Mouse (Mus musculus) spleen, adult 12 weeks (tissue): ENCODE measurements at regions not wholly inside any gene's neighbourhood (a gene's known extent, or its start where the extent isn't known, plus 50 kb on each side); places are given as distances from the start of the nearest gene placed in this dataset.

Experiments
- DNase-seq: peaks from one replicate; pipeline ENCODE4 v3.0.0; 2022; ENCODE audit warnings: low spot score

DNA sequence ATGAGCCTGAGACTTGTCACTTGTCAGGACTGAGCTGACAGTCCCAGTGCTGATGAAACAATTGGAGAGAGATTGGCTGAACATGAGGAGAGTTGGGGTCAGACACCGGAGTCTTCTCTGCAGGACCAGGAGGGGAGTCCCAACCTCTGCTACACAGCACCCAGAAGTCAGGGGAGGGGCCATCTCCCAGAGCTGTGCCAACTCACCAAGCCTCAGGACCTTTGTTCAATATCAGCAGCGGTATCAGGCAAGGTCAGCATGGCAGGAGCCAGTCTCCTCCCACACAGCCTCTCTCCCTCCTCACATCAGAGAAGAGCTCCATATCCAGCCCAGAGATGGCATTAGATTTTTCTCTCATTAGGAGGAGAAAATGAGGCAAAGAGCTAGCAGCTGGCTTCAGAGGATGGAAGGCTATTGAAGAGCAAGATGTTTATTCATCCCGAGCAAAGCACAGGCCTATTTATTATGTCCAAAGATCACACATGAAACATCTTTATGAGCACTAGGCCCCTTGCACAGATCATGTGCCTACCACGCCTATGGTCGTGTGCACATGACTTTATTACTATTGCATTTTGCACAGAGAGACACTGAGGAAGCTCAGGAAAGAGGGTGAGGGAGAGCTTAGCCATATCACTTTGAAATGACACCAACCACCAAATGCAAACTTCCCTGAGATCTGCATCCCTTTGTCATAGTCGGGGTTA, 532.9 kb downstream of the Tshz3 start:
- DNase-seq: no peak

DNA sequence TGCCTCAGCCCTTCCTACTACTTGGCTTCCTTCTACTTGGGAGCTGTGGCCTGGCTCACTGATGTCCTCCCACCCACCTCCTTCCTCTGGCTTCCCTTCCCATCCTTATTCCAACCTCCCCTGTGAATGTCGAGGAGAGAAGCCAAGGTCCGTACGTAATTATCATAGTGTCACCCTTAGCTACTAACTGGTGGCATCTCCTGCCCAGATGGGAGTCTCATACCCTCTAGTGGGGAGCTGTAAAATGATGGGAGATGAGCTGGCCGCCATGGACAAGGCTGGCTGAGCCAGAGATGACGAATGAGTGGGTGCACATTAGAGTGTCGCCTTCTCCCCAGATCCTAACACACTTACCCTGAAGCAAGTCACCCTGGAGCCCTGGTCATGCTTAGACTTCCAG, 532.6 kb downstream of the Zfp536 start:
- DNase-seq: no peak

DNA sequence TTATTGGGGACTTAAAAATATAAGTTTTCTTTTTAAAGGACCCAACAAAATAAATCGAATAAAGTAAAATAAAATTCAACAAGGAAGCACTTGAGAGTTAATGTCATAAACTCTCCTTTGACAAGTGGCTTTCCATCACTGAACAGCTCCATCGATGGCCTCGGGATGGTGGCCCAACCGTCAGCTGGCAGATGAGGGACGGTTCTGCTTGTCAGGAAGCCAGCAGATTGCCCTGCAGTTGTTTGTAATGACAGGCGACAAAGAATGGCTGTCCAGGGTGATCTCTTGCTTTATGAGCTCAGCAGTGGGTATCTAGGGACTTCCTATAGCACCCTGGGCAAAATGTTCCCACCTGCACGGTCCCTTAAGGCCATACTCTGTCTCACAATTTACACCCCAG, 531.7 kb downstream of the Zfp536 start:
- no peak for DNase-seq

DNA sequence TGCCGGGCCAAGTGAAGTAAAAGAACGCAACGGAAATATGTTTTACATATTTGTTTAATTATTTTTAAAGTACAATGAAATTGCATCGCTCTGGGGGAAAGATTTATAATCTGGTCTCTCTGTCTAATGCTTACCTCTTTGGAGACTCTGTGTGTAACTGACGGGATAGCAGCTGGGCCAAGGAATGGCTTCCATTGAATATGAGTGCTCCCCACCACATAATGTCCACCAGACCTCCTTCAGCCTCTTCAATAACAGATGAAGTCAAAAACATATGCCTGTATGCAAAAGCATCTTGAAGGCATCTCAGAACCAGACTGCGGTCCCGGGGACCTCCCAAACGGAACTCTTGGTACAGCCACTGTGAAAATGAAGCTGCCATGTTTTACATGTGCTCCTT, 531.0 kb downstream of the Zfp536 start:
- DNase-seq: no peak

DNA sequence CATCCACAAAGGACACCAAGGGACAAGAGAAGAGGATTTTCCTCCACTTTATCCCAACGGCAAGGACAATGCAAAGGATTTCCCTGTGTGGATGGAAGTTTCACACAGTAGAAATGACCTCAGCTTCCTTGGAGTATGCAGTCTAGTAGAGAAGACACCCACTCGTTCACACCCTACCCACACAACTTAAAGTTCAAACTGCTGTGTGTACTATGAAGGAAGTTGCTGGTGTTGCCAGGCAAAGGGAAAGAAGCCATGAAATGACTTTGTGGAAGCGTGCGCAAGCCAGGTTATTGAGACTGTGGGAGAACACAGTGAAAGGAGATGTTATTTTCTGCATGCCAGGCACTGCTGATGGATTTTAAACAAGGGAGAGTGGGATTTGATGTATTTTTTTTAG, 527.3 kb downstream of the Zfp536 start:
- DNase-seq: no peak

DNA sequence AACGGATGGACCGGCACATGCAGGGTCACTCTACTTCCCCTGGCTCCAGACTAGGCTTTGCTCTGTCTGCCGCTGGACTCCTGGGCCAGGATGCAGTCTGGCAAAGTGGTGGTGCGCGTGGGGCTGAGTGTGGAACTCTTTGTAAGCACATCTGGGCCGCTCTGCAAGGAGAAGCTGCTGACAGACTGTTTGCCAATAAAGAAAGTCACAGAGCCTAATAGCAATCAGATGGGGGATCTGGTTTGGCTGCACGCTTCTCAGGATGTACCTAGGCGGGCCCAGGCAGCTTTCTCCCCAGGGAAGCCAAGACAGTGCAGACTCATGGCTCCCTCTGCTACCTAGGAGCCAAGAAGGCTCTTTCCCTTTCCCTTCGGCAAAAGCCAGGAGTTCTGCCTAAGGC, 519.0 kb downstream of the Zfp536 start:
- DNase-seq: no peak

DNA sequence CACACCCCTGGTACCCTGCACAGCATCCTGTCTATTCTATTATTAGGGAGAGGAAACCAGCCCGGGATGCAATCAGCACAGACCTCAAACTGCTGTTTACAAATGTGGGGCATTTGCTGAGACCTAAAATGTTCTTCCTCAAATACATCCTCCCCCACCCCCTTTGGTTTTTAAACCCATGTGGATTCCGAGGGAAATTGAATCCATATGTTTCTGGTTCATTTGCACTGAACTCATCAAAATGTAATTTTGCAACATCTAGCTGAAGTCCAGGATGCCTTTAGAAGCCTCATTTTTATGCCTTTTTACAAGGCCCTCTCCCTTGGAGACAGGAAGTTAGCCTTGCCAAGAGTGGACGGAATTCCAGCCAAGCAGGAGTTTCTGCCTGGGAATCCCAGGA, 517.6 kb downstream of the Zfp536 start:
- no peak for DNase-seq

DNA sequence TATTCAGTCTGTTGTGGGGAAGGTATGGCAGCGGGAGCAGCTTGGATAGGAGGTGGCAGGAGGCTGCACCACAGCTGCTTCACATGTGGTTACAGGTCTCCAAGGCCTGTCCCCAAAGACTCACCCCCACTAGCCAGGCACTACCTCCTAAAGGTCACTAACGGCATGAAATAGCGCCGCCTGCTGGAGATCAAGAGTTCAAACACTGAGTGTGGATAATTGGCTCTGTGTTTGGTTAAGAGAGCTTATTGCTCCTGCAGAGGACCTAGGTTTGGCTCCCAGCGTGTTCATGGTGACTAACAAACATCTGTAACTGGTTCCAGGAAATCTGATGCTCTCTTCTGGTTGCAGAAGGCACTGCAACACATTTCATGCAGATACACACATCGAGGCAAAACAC, 514.1 kb downstream of the Zfp536 start:
- DNase-seq: no peak

DNA sequence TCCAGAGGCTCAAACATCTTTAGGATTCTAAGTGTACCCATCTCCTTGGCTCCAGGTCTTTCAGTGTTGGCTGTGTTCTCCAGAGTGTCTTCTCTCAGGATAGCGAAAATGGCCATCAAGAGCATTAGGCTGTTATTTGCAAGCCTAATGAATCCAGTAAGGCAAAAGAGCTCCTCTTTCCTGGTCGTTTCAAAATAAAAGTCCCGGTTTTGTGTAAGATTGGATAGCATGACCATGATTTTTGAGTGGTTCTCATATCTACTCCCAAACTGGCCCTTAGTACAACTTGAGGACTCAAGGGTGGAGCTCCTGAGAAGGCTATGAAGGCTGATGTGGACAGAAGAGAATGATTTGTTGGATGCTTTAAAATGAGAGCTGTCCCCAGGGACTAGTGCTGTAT, 510.6 kb downstream of the Zfp536 start:
- DNase-seq: no peak

DNA sequence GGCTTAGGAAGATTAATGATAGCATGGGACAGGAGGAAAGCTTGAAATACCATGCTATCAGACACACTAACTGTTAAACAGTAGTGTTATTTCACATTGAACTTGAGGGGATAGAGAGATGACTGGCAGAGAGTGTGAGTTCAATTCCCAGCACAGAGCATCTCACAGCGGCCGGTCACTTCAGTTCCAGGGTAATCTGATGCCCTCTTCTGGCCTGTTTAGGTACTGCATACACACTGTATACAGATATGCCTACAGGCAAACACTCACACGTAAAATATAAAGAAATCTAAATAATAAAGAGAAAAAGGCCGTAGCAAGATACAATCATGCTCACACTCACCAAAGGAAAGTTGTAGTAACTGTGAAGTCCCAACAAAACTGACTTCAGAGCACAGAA, 506.0 kb downstream of the Zfp536 start:
- no peak for DNase-seq

DNA sequence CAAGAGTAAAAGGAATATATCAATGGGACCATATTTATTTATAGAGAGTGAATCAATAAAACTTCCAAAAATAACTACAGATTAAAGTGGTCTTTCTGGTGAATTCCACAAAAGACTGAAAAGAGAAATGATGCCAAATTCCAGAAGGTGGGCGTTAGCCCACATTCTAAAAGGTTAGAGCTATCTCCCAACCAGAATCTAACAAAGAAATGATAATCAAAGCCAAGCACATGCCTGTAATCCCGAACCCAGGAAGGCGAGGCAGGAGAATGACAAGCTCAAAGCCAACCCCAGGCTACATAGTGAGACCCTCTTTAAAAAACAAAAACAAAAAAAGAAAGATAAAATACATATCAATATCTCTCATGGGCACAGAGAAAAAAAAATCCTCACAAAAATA, 502.6 kb downstream of the Zfp536 start:
- no peak for DNase-seq

DNA sequence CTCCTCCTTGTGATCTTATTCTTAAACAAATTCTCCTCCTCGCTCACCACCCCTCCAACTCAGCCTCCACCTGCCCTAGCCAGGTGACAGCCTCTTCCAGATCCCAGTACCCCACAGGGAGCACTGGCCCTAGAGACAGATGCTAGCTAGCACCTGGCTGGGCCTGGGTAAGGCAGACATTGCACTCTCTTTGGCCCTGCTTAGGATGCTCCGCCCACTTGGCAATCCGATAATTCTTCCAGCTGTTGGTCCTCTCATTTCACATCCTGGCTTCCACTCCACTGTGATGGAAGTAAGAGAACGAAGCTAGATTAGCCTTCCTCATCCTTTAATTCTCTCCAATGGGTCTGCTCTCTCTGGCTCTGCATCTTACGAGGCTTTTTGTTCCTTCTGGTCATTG, 483.4 kb downstream of the Zfp536 start:
- no peak for DNase-seq

DNA sequence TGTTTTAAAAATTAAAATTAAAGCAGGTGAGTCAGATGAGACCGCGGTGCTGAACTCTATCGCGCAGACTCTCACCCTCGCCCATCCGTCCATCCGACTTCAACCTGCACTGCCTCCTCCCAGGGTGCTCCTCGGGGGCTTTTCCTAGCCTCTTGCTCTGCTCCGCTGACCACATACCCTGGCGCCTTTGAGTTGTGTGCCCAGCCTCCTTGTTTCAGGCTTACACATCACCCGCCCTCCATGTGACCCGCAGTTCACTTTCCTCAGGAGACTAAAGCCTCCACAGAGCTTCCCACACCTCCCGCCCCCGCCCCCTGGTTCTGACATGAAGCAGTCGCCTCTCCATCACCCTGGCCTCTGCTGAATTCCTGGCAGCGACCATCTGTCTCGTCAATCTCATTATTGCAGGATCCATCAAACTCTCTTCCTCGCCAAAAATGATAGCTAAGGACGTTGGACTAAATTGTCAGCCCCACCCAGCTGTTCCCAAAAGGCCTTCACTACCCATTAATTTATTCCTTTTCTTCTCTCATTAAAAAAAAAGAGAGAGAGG, 482.9 kb downstream of the Zfp536 start:
- no peak for DNase-seq

DNA sequence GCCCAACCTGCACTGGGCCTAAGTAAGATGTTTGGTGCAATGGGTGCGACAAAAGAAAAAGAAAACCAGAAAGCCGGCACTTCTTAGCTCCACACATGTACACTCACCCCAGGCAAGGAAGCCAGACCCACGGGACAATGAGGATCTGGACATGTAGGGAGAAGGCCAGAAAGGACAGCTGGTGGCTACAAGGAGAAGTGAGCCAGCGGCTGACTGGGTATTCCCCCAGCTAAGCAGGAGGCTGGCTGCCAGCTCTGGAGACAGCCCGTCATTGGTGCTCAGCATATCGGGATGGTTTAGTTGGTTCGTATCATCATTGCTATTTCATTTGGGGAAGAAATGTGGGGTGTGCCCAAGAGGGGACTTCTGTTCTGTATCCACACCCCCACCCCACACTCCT, 481.7 kb downstream of the Zfp536 start:
- DNase-seq: no peak

DNA sequence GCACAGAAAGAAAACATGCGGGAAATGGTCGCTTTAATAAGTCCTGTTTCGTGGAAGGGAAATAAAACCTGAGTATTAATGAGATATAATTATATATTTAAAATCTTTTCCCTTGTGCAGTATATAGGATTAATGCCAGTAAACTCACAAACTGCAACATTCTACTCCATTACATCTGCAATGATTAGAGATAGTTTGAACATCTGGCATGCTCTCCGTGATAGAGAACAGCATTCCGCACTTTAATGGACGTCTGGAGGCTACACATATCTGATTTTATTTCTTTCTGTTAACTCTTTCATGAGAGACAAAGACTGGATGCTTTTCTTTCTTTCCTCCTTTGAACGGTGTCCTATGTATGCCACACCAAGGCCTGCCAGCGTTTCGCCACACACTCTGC, 480.9 kb downstream of the Zfp536 start:
- DNase-seq: no peak

DNA sequence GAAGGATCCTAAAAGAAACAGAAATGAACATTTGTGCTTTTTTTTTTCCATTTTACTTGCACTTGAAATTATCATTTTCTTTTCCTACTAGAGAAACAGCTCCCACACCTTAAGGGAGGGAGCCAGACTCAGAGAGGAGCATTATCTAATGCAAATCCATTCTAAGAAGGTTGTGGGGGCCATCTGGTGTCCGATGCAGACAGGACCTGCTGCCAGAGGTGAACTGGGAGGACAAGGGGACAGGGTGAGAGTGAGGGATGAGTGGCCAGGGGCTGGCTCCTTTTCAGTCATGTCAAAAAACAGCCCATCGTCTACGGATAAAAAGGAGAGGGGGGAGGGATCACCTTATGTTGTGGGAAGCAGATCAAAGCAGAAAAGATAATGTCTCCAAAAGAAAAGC, 474.6 kb downstream of the Zfp536 start:
- no peak for DNase-seq

DNA sequence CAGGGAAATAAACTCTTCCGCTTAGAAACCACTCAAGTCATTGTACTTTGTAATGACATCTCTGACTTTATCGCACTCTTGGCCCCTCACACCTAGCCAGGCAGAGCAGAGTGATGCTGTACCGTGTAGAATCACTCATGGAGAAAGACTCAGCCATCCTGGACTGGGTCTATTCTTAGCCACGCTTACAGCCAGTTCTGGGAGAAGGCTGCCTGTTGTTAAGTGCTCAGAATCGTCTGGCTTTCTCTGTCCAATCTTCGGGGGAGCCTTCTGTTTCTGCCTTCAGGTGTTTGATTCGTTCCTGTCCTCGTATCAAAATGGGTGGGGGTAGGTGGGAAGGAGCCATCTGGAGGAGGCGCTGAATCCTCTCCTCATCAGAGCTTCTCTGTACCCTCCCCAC, 468.0 kb downstream of the Zfp536 start:
- no peak for DNase-seq

DNA sequence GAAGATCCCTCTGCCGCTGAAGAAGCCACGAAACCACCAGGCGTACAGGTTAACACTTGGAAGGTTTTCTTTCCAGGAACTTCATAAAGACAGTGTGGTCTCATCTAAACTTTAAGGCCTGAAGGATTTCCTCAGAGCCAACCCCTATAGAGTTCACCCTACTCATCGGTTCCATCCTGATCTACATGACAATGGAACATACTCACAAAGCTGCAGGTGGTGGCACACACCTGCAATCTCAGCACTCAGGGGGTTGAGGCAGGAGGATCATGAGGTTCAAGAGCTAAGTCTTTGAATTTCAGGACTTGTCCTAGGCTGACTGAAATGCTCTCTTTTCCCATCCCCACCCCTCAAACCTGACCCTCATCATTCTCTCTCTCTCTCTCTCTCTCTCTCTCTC, 466.2 kb downstream of the Zfp536 start:
- no peak for DNase-seq

DNA sequence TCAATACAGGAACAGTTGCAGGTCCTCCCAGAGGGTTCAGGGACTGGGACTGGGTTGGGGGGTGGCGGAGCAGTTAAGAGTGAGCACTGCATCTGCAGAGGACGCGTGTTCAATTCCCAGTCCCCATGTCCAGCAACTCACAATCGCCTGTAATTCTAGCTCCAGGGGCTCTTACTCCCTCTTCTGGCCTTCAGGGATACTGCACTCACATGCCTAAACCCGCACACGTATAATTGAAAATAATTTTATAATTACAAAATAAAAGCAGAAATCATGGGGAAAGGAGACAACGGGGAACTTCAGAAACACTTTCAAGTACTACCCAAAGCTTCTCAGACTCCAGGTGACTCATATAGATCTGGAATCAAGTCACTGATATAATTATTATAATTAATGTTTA, 448.8 kb downstream of the Zfp536 start:
- no peak for DNase-seq

DNA sequence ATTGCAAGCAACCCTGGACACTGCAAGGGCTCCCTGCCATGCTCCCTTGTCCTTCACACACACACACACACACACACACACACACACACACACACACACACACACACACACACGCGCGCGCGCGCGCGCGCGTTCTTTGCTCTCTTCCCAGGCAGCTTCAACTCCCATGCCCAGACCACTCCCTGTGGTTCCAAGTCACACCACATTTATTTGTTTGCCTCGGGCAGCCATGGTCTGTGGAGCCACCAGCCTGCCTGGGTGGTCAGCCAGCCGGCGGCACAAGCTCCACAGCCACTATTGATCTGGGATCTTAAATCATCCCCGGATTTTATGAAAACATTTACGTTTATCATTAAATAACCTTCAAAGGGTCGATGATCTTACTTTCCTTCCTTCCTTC, 440.0 kb downstream of the Zfp536 start:
- DNase-seq: no peak

DNA sequence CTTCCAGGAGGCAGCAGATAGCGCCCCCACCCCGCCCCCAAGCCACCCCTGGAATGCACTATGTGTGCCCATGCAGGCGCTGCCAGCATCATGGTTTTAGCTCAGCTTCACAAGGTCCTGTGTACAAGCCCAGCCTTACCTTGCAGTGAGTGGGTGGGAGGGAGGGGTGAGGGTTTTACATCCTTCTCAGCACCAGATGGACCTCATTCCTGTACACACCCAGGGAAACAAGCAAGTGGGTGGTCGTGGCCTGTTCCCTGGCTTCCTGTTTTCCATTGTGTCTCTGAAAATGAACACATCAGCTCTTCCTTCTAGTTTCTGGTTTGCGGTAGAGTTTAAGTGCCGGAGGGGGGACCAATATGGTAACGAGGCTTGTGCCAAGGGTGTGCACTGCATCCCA, 438.2 kb downstream of the Zfp536 start:
- no peak for DNase-seq

DNA sequence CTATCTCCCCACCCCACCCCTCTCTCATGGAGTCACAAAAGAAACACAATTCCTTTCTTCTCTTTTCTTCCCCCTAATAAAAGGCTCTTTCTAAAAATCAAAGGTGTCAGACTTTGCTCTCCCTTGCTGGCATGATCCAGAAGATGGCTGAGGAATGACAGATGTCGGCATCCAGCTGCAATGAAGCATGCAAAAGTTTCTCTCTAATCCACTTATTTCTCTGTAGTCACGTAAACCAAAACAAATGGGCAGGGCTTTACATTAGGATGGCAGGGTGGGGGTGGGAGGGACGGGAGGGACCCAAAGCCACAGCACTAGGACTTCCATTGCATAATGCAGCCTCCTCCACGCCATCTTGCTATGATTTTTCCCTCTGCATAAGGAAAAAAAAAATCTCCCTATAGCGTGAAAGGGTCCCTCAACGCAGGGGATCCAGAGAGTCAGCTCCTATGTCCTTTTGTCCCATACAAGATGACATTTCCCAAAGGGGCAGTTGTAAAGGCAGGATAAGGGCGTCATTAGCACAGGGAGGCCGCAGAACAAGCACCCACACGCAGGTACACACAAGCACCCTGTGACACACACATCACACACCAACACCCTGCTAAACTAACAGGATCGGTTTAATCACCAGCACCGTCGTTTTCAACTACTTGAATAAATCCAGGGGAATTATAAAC, 437.1 kb downstream of the Zfp536 start:
- DNase-seq: no peak

DNA sequence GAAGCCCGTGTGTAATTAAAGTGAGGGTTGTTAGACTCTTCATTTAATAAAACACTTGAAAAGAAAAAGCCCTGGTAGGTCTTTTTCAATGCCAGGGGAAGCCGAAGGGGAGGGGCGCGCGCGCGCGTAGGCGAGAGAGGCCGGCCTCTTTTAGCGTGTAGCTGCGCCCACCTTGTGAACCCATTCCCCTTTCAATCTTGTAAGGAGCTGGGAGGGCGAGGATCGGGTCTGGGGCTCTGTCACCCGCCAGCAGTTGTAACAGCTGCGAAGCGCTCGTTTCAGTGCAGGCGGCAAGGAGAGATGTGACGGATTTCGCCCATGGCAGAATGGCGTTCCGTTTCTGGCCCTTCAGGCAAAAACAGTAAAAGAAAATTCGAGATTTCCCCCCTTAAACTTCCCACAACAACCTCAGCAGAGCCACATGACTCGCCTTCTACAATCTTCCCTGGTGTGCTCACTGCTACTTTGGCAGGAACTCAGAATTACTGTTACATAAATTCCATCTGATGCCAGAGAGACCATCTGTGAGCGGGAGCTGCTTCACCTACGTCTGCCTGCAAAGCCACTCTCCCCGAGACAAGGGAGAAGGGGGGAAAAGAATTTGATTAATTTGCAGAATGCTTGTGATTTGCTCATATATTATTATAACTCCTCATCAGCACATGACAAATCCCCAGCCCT, 436.4 kb downstream of the Zfp536 start:
- DNase-seq: no peak
